ENCODE assay signal across 8 mouse cellular contexts in genomic region chr10:19094297-19094696, GRCm38 (mm10).
DNase-seq lines count a peak whose midpoint lies in the region; ATAC-seq and TF ChIP-seq lines count a peak whose summit lies in the region.

No protein-coding gene starts in this region.

- 29% methylated on average over 8 of the region's 8 CpGs for WGBS in heart, embryonic 13.5 days
- 66% methylated on average over 8 of the region's 8 CpGs for WGBS in midbrain, embryonic 16.5 days

- H3K27ac ChIP-seq in heart, embryonic 13.5 days (replicated peaks): no peak overlapping the region
- no peak overlapping the region for H3K27ac ChIP-seq in left cerebral cortex, adult 2 months
- no peak overlapping the region for H3K27ac ChIP-seq in midbrain, embryonic 16.5 days (ENCODE audit: low read length)

- peak overlapping the region; percentile 13; the same call in 1 of the 2 replicates for H3K4me2 ChIP-seq in heart, embryonic 13.5 days
- H3K4me2 ChIP-seq in midbrain, embryonic 16.5 days (ENCODE audit: low read length): no peak overlapping the region

- peak; percentile 38 for TF ChIP-seq CTCF in left cerebral cortex, adult 2 months (IDR thresholded peaks at IDR 0.05)

- no peak overlapping the region for H3K4me3 ChIP-seq in heart, embryonic 13.5 days
- no peak overlapping the region for H3K4me3 ChIP-seq in left cerebral cortex, adult 2 months
- H3K4me3 ChIP-seq in midbrain, embryonic 16.5 days (ENCODE audit: low read depth, low read length): no peak overlapping the region

- H3K4me1 ChIP-seq in heart, embryonic 13.5 days: no peaks in the 10 kb centered on the region
- H3K4me1 ChIP-seq in midbrain, embryonic 16.5 days (ENCODE audit: control insufficient read depth, insufficient read depth, low read length): no peaks in the 10 kb centered on the region

- no peaks in the 10 kb centered on the region for H3K36me3 ChIP-seq in heart, embryonic 13.5 days
- no peaks in the 10 kb centered on the region for H3K36me3 ChIP-seq in midbrain, embryonic 16.5 days (ENCODE audit: control insufficient read depth, insufficient read depth, low read length)

- no peak overlapping the region for H3K9ac ChIP-seq in heart, embryonic 13.5 days
- H3K9ac ChIP-seq in midbrain, embryonic 16.5 days (ENCODE audit: low read depth, low read length): no peak overlapping the region

- no peaks in the 10 kb centered on the region for H3K27me3 ChIP-seq in heart, embryonic 13.5 days (replicated peaks)
- H3K27me3 ChIP-seq in midbrain, embryonic 16.5 days (ENCODE audit: control insufficient read depth, insufficient read depth, low read depth, low read length): no peaks in the 10 kb centered on the region

- peak; percentile 11 for DNase-seq in left cerebral cortex, adult 11 months (ENCODE audit: low spot score)
- no peak for DNase-seq in left cerebral cortex, postnatal 36 days (ENCODE audit: low spot score in 2 of 2)
- DNase-seq in adrenal gland, adult 18-20 months (ENCODE audit: low spot score in 2 of 2): peak; percentile 21 to 50
- DNase-seq in left cerebral cortex, adult 2 months (ENCODE audit: extremely low spot score in 1 of 2, low spot score in 2 of 2): peak in 1 of 2 experiments; percentile 22
- DNase-seq in monocyte, adult 2 months (ENCODE audit: low read depth in 1 of 2, low spot score in 2 of 2): peak; percentile 67 to 84
- peak; percentile 93 for DNase-seq in thymus, postnatal 0 days (ENCODE audit: low spot score)

- no peaks in the 10 kb centered on the region for H3K9me3 ChIP-seq in heart, embryonic 13.5 days
- H3K9me3 ChIP-seq in midbrain, embryonic 16.5 days (replicated peaks; ENCODE audit: control insufficient read depth, low read length, poor library complexity, severe bottlenecking): no peaks in the 10 kb centered on the region

- no peak for ATAC-seq in heart, embryonic 13.5 days (ENCODE audit: extremely low read depth, insufficient number of reproducible peaks, low FRiP score, low TSS enrichment)
- no peak for ATAC-seq in midbrain, embryonic 16.5 days

- intact Hi-C loops in left cerebral cortex, postnatal 36 days (cut with DNase I): loop anchor here (5.0 kb wide), 1 partner anchor 142 kb away; no protein-coding TSS in a partner anchor
- intact Hi-C loops in left cerebral cortex, adult 2 months (cut with DNase I): no loop called here

Comparison
In these comparisons a context has a peak if more than half of its experiments do, and no peak if none do; other contexts are left out.
1. DNase-seq: peak in left cerebral cortex, adult 11 months (single experiment), adrenal gland, adult 18-20 months (2 of 2), monocyte, adult 2 months (2 of 2) and thymus, postnatal 0 days (single experiment); none in left cerebral cortex, postnatal 36 days (0 of 2).